Mouse (Mus musculus): ENCODE results near the gene Rptor.
A peak's percentile ranks its signal among the peaks of the same experiment; 100 is the strongest.

- TF ChIP-seq CTCF (IDR thresholded peaks at IDR 0.05; ENCODE audit: insufficient read depth, low read length) (no peak), POLR2A (IDR thresholded peaks at IDR 0.05; ENCODE audit: borderline replicate concordance, extremely low read depth, low read depth, low read length) (0 out of 2 replicates have a peak, but pooled peaks have one; percentile 4)
These were observed 311.2 kb downstream of the Rptor start for GRCm38 (mm10) chr11:119913935-119914314.
